Mouse (Mus musculus): Measurements from ENCODE around the gene C330021F23Rik. TPM values are rescaled to one million over a fixed set of nuclear protein-coding genes. Genes with fewer than 3 reads are reported as not detected.

C330021F23Rik gene
- total and polyA plus RNA-seq, 3 experiments: 0.49 TPM; not detected in 2

GRCm38 (mm10) chr8:3628014-3628413 is 60.2 kb downstream of the C330021F23Rik start:
- Histone ChIP-seq H3K27me3 (ENCODE audit: insufficient read depth, low read length) (no peaks in the 10 kb centered on the region), H3K36me3 (replicated peaks) (peaks cover 40% of the 10 kb centered on the region), H3K4me3 (ENCODE audit: low read depth, low read length) (no peak overlapping the region), H3K9me3 (replicated peaks) (no peaks in the 10 kb centered on the region), H3K4me1 (ENCODE audit: insufficient read depth, low read depth, low read length) (peaks cover 26% of the 10 kb centered on the region)
- TF ChIP-seq CTCF (IDR thresholded peaks at IDR 0.05; ENCODE audit: low read depth, low read length) (no peak), TAL1 (conservative IDR thresholded peaks at IDR 0.05; ENCODE audit: low read depth, low read length) (no peak), POLR2AphosphoS5 (IDR thresholded peaks at IDR 0.05; ENCODE audit: insufficient replicate concordance, low read depth, low read length) (no peak), GATA1 (IDR thresholded peaks at IDR 0.05; ENCODE audit: borderline replicate concordance, low read length) (no peak)
- ATAC-seq (ENCODE audit: extremely low read depth, insufficient number of reproducible peaks, low FRiP score, poor library complexity, severe bottlenecking): no peak
- no peak for DNase-seq (ENCODE audit: low spot score)

DNA sequence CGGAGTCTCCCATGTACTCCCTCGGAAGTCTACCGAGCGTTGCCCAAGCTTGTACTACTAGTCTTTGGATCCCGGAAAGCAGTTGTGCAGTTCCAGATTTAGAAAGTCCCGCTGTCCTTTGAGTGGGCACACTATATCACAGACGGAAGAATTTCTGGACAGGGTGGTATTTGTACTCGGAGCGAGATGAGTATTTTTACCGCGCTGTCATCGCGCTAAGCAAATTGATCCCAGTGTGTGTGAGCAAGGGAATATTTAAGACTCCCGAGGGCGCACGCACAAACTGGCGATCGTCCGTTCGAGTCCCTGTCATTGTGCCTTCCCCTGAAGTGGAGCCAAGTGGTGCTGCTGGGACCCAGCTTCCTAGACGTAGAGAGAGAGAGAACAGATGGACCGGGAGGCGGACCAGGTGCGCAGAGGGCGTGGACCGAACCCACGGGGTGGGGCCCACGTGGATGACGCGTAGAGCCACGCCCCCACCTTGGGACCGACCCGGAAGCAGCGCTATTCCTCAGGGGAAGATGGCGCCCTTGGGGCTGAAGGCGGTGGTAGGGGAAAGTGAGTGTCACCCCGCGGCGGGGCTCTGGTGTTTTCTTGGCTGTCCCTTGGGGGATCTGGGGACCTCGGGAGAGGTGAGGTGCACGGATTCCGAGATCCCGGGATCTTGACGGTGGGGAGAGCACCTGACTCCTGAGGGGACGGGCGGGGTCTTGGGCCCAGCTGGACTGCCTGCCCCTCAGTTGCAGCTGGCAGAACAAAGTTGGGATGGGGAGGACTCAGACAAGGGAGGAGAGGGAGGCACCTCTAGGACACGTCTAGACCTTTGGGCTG is 63.1 kb downstream of the C330021F23Rik start, which contains the start of gene Stxbp2:
TSS of gene Stxbp2 (plus strand) at position 309 of the 831 bp plus-strand sequence.
- Histone ChIP-seq H3K4me1 (ENCODE audit: insufficient read depth, low read depth, low read length) (peaks cover 39% of the 10 kb centered on the region), H3K4me3 (ENCODE audit: low read depth, low read length) (peak within 1 kb of the TSS; percentile 96), H3K9me3 (replicated peaks) (no peaks in the 10 kb centered on the region), H3K36me3 (replicated peaks) (peaks cover 41% of the 10 kb centered on the region), H3K27me3 (ENCODE audit: insufficient read depth, low read length) (no peaks in the 10 kb centered on the region)
- DNase-seq (ENCODE audit: low spot score) (peak; percentile 87), ATAC-seq (ENCODE audit: extremely low read depth, insufficient number of reproducible peaks, low FRiP score, poor library complexity, severe bottlenecking) (peak; percentile 84)
- TF ChIP-seq CTCF (IDR thresholded peaks at IDR 0.05; ENCODE audit: low read depth, low read length) (no peak), GATA1 (IDR thresholded peaks at IDR 0.05; ENCODE audit: borderline replicate concordance, low read length) (no peak), TAL1 (conservative IDR thresholded peaks at IDR 0.05; ENCODE audit: low read depth, low read length) (no peak), GATA2 (IDR thresholded peaks at IDR 0.05; ENCODE audit: borderline replicate concordance, low read depth, low read length) (no peak), POLR2AphosphoS5 (IDR thresholded peaks at IDR 0.05; ENCODE audit: insufficient replicate concordance, low read depth, low read length) (no peak)

GRCm38 (mm10) chr8:3631478-3631875 is 63.7 kb downstream of the C330021F23Rik start:
- Histone ChIP-seq H3K36me3 (replicated peaks) (peaks cover 45% of the 10 kb centered on the region), H3K9me3 (replicated peaks) (no peaks in the 10 kb centered on the region), H3K4me3 (ENCODE audit: low read depth, low read length) (peak overlapping the region; percentile 96), H3K4me1 (ENCODE audit: insufficient read depth, low read depth, low read length) (peaks cover 38% of the 10 kb centered on the region), H3K27me3 (ENCODE audit: insufficient read depth, low read length) (no peaks in the 10 kb centered on the region)
- peak; percentile 72 for DNase-seq (ENCODE audit: low spot score)
- TF ChIP-seq GATA2 (IDR thresholded peaks at IDR 0.05; ENCODE audit: borderline replicate concordance, low read depth, low read length) (no peak), TAL1 (conservative IDR thresholded peaks at IDR 0.05; ENCODE audit: low read depth, low read length) (no peak), POLR2AphosphoS5 (IDR thresholded peaks at IDR 0.05; ENCODE audit: insufficient replicate concordance, low read depth, low read length) (no peak)
- ATAC-seq (ENCODE audit: extremely low read depth, insufficient number of reproducible peaks, low FRiP score, poor library complexity, severe bottlenecking): peak; percentile 61

Other genes with a start within 250 kb of the C330021F23Rik start
- gene A430078G23Rik, start 214.6 kb upstream of the C330021F23Rik start, total RNA-seq (2014; fragmentation: Nextera tagmentation): 0.24 TPM in 1 of 2 replicates, not detected in the other
- gene A430078G23Rik, start 214.6 kb upstream of the C330021F23Rik start, total RNA-seq (2017): 0.44 and 0.46 TPM in 2 replicates
- 0.15 and 0.20 TPM in 2 replicates for gene A430078G23Rik, start 214.6 kb upstream of the C330021F23Rik start, polyA plus RNA-seq (2012)
- gene Arhgef18, start 175.0 kb upstream of the C330021F23Rik start, total RNA-seq (2014; fragmentation: Nextera tagmentation): 13.0 and 13.1 TPM in 2 replicates
- gene Arhgef18, start 175.0 kb upstream of the C330021F23Rik start, total RNA-seq (2017): 12.4 and 13.3 TPM in 2 replicates
- 37.6 and 47.7 TPM in 2 replicates for gene Arhgef18, start 175.0 kb upstream of the C330021F23Rik start, polyA plus RNA-seq (2012)
- gene Pex11g, start 100.3 kb upstream of the C330021F23Rik start, total RNA-seq (2014; fragmentation: Nextera tagmentation): 5.0 and 5.6 TPM in 2 replicates
- 1.9 and 2.1 TPM in 2 replicates for gene Pex11g, start 100.3 kb upstream of the C330021F23Rik start, total RNA-seq (2017)
- 1.1 and 1.2 TPM in 2 replicates for gene Pex11g, start 100.3 kb upstream of the C330021F23Rik start, polyA plus RNA-seq (2012)
- gene Tex45, start 97.1 kb upstream of the C330021F23Rik start, total RNA-seq (2014; fragmentation: Nextera tagmentation): not detected in 2 replicates
- 0.11 TPM in 1 of 2 replicates, not detected in the other for gene Tex45, start 97.1 kb upstream of the C330021F23Rik start, total RNA-seq (2017)
- gene Tex45, start 97.1 kb upstream of the C330021F23Rik start, polyA plus RNA-seq (2012): not detected in 2 replicates
- 25.7 and 26.6 TPM in 2 replicates for gene Zfp358, start 74.9 kb upstream of the C330021F23Rik start, total RNA-seq (2014; fragmentation: Nextera tagmentation)
- gene Zfp358, start 74.9 kb upstream of the C330021F23Rik start, total RNA-seq (2017): 6.6 and 7.4 TPM in 2 replicates
- 19.2 and 22.7 TPM in 2 replicates for gene Zfp358, start 74.9 kb upstream of the C330021F23Rik start, polyA plus RNA-seq (2012)
- 42.4 and 43.6 TPM in 2 replicates for gene Mcoln1, start 67.5 kb upstream of the C330021F23Rik start, total RNA-seq (2014; fragmentation: Nextera tagmentation)
- 41.5 and 46.9 TPM in 2 replicates for gene Mcoln1, start 67.5 kb upstream of the C330021F23Rik start, total RNA-seq (2017)
- gene Mcoln1, start 67.5 kb upstream of the C330021F23Rik start, polyA plus RNA-seq (2012): 144 and 171 TPM in 2 replicates
- gene Pnpla6, start 52.6 kb upstream of the C330021F23Rik start, total RNA-seq (2014; fragmentation: Nextera tagmentation): 39.8 and 61.5 TPM in 2 replicates
- 33.9 and 34.3 TPM in 2 replicates for gene Pnpla6, start 52.6 kb upstream of the C330021F23Rik start, total RNA-seq (2017)
- 21.4 and 25.1 TPM in 2 replicates for gene Pnpla6, start 52.6 kb upstream of the C330021F23Rik start, polyA plus RNA-seq (2012)
- not detected in 2 replicates for gene Camsap3, start 19.3 kb downstream of the C330021F23Rik start, total RNA-seq (2014; fragmentation: Nextera tagmentation)
- gene Camsap3, start 19.3 kb downstream of the C330021F23Rik start, total RNA-seq (2017): not detected in 2 replicates
- not detected in 2 replicates for gene Camsap3, start 19.3 kb downstream of the C330021F23Rik start, polyA plus RNA-seq (2012)
- gene Xab2, start 53.3 kb downstream of the C330021F23Rik start, total RNA-seq (2014; fragmentation: Nextera tagmentation): 35.4 and 38.8 TPM in 2 replicates
- gene Xab2, start 53.3 kb downstream of the C330021F23Rik start, total RNA-seq (2017): 47.1 and 48.4 TPM in 2 replicates
- 47.9 and 48.9 TPM in 2 replicates for gene Xab2, start 53.3 kb downstream of the C330021F23Rik start, polyA plus RNA-seq (2012)
- gene Pet100, start 53.6 kb downstream of the C330021F23Rik start, total RNA-seq (2014; fragmentation: Nextera tagmentation): 25.8 and 52.9 TPM in 2 replicates
- 116 and 136 TPM in 2 replicates for gene Pet100, start 53.6 kb downstream of the C330021F23Rik start, total RNA-seq (2017)
- 17.7 and 22.2 TPM in 2 replicates for gene Pet100, start 53.6 kb downstream of the C330021F23Rik start, polyA plus RNA-seq (2012)
- gene Pcp2, start 57.6 kb downstream of the C330021F23Rik start, total RNA-seq (2014; fragmentation: Nextera tagmentation): not detected in 2 replicates
- 0.38 TPM in 1 of 2 replicates, not detected in the other for gene Pcp2, start 57.6 kb downstream of the C330021F23Rik start, total RNA-seq (2017)
- not detected in 2 replicates for gene Pcp2, start 57.6 kb downstream of the C330021F23Rik start, polyA plus RNA-seq (2012)
- 224 and 287 TPM in 2 replicates for gene Stxbp2, start 63.0 kb downstream of the C330021F23Rik start, total RNA-seq (2014; fragmentation: Nextera tagmentation)
- gene Stxbp2, start 63.0 kb downstream of the C330021F23Rik start, total RNA-seq (2017): 181 and 203 TPM in 2 replicates
- 399 and 514 TPM in 2 replicates for gene Stxbp2, start 63.0 kb downstream of the C330021F23Rik start, polyA plus RNA-seq (2012)
- not detected in 2 replicates for gene Retn, start 87.8 kb downstream of the C330021F23Rik start, total RNA-seq (2014; fragmentation: Nextera tagmentation)
- not detected in 2 replicates for gene Retn, start 87.8 kb downstream of the C330021F23Rik start, total RNA-seq (2017)
- not detected in 2 replicates for gene Retn, start 87.8 kb downstream of the C330021F23Rik start, polyA plus RNA-seq (2012)
- gene Mcemp1, start 97.8 kb downstream of the C330021F23Rik start, total RNA-seq (2014; fragmentation: Nextera tagmentation): not detected in 2 replicates
- 0.11 TPM in 1 of 2 replicates, not detected in the other for gene Mcemp1, start 97.8 kb downstream of the C330021F23Rik start, total RNA-seq (2017)
- not detected in 2 replicates for gene Mcemp1, start 97.8 kb downstream of the C330021F23Rik start, polyA plus RNA-seq (2012)
- gene Fcor, start 104.4 kb downstream of the C330021F23Rik start, total RNA-seq (2014; fragmentation: Nextera tagmentation): not detected in 2 replicates
- not detected in 2 replicates for gene Fcor, start 104.4 kb downstream of the C330021F23Rik start, total RNA-seq (2017)
- gene Fcor, start 104.4 kb downstream of the C330021F23Rik start, polyA plus RNA-seq (2012): not detected in 2 replicates
- gene Trappc5, start 108.3 kb downstream of the C330021F23Rik start, total RNA-seq (2014; fragmentation: Nextera tagmentation): 12.9 and 15.5 TPM in 2 replicates
- gene Trappc5, start 108.3 kb downstream of the C330021F23Rik start, total RNA-seq (2017): 22.3 and 24.4 TPM in 2 replicates
- 16.5 and 20.2 TPM in 2 replicates for gene Trappc5, start 108.3 kb downstream of the C330021F23Rik start, polyA plus RNA-seq (2012)
- not detected in 2 replicates for gene Fcer2a, start 126.2 kb downstream of the C330021F23Rik start, total RNA-seq (2014; fragmentation: Nextera tagmentation)
- 0.06 TPM in 1 of 2 replicates, not detected in the other for gene Fcer2a, start 126.2 kb downstream of the C330021F23Rik start, total RNA-seq (2017)
- not detected in 2 replicates for gene Fcer2a, start 126.2 kb downstream of the C330021F23Rik start, polyA plus RNA-seq (2012)
- not detected in 2 replicates for gene Clec4g, start 152.7 kb downstream of the C330021F23Rik start, total RNA-seq (2014; fragmentation: Nextera tagmentation)
- gene Clec4g, start 152.7 kb downstream of the C330021F23Rik start, total RNA-seq (2017): 0.11 TPM in 1 of 2 replicates, not detected in the other
- gene Clec4g, start 152.7 kb downstream of the C330021F23Rik start, polyA plus RNA-seq (2012): not detected in 2 replicates
- not detected in 2 replicates for gene Cd209a, start 181.0 kb downstream of the C330021F23Rik start, total RNA-seq (2014; fragmentation: Nextera tagmentation)
- gene Cd209a, start 181.0 kb downstream of the C330021F23Rik start, total RNA-seq (2017): 0.17 TPM in 1 of 2 replicates, not detected in the other
- not detected in 2 replicates for gene Cd209a, start 181.0 kb downstream of the C330021F23Rik start, polyA plus RNA-seq (2012)

Measured in G1E (cell line).